ENCODE assay signal across 19 mouse cellular contexts in the genomic region with DNA sequence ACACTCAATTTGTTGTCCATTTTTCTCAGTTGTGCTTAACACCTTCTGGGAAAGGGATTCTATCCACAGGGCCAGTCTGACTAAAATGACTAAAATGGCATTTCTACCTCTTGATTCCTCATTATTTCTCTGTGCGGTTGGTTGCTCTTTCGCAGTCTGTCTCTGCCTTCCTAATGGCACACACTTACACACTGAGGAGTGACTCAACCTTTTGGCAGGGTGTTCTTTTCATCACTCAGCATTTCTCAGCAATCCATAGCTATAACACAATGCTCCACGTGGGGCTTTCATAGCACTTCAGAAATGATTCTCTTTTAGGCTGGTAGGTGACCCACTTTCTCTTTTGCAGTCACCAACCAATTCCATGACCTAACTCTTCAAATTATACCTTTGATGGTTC. TPM values are rescaled to one million over a fixed set of nuclear protein-coding genes. Genes with fewer than 3 reads are reported as not detected.
"Had no signal": no experiment of that assay in that cellular context is flagged by ENCODE, and none has a peak within 500 bp of the region (broad histone marks: within the 10 kb centered on the region; RNA-seq: fewer than 3 reads in every experiment).

No protein-coding gene starts in this region.

- ATAC-seq: hindbrain, embryonic 16.5 days; inflammation-experienced regulatory T-cells, adult 6 months; intestine, embryonic 15.5 days; intestine, postnatal 0 days; liver, embryonic 12.5 days had no signal

- DNase-seq: gastrocnemius, adult 2 months; gastrocnemius, postnatal 10 days; gastrocnemius, postnatal 25 days; heart, adult 18-20 months; heart, postnatal 10 days; heart, postnatal 4 days; kidney, adult 18-20 months; kidney, adult 8-10 months; kidney, postnatal 14 days; kidney, postnatal 36 days; left cerebral cortex, postnatal 4 days had no signal

RNA-seq across cellular contexts. Expression of gene Rprm, which starts 7.3 kb away (rescaled TPM):
- total RNA-seq: gastrocnemius, adult 2 months; granulocyte monocyte progenitor cell, adult 5-6 weeks; heart, postnatal 25 days; liver, adult 2 months had no signal
- polyA plus RNA-seq: inflammation-experienced regulatory T-cells, adult 6 months; liver, adult 2 months had no signal
